Mouse (Mus musculus) cerebellum, adult (tissue): ENCODE measurements around the gene Ano6.

Experiments
- ATAC-seq: cut with Nextera tagmentation; 2 replicates; pipeline ENCODE4 v1.9.2; 2017; ENCODE audit warnings: mild to moderate bottlenecking, moderate library complexity, mixed read lengths; ENCODE audit not compliant: insufficient number of reproducible peaks, low FRiP score, low TSS enrichment

Ano6 gene

GRCm38 (mm10) chr15:95917330-95917729 lies 126.7 kb downstream of the Ano6 start:
- no peak for ATAC-seq

GRCm38 (mm10) chr15:95920047-95920446 lies 129.4 kb downstream of the Ano6 start:
- no peak for ATAC-seq

GRCm38 (mm10) chr15:95921072-95921471 lies 130.4 kb downstream of the Ano6 start:
- no peak for ATAC-seq

- ATAC-seq: no peak
These were observed 131.0 kb downstream of the Ano6 start for GRCm38 (mm10) chr15:95921639-95922038.

- no peak for ATAC-seq
These were observed 131.9 kb downstream of the Ano6 start for GRCm38 (mm10) chr15:95922558-95922957.

- no peak for ATAC-seq
These were observed 134.8 kb downstream of the Ano6 start for GRCm38 (mm10) chr15:95925334-95925986.

- no peak for ATAC-seq
These were observed 138.4 kb downstream of the Ano6 start for GRCm38 (mm10) chr15:95929087-95929486.

GRCm38 (mm10) chr15:95931013-95931775 lies 140.6 kb downstream of the Ano6 start:
- no peak for ATAC-seq

- no peak for ATAC-seq
These were observed 141.7 kb downstream of the Ano6 start for GRCm38 (mm10) chr15:95932358-95932757.

GRCm38 (mm10) chr15:95935141-95935540 lies 144.5 kb downstream of the Ano6 start:
- no peak for ATAC-seq

GRCm38 (mm10) chr15:95943470-95943869 lies 152.8 kb downstream of the Ano6 start:
- no peak for ATAC-seq

GRCm38 (mm10) chr15:95944299-95944698 lies 153.7 kb downstream of the Ano6 start:
- no peak for ATAC-seq

GRCm38 (mm10) chr15:95945951-95946708 lies 155.5 kb downstream of the Ano6 start:
- no peak for ATAC-seq

- ATAC-seq: no peak
These were observed 157.8 kb downstream of the Ano6 start for GRCm38 (mm10) chr15:95948411-95948810.

GRCm38 (mm10) chr15:95949336-95949735 lies 158.7 kb downstream of the Ano6 start:
- ATAC-seq: no peak

- ATAC-seq: no peak
These were observed 160.9 kb downstream of the Ano6 start for GRCm38 (mm10) chr15:95951497-95951896.

- no peak for ATAC-seq
These were observed 166.0 kb downstream of the Ano6 start for GRCm38 (mm10) chr15:95956692-95957091.

GRCm38 (mm10) chr15:95962411-95963123 lies 171.9 kb downstream of the Ano6 start:
- no peak for ATAC-seq

- no peak for ATAC-seq
These were observed 172.5 kb downstream of the Ano6 start for GRCm38 (mm10) chr15:95963124-95963482.

GRCm38 (mm10) chr15:95963533-95964250 lies 173.0 kb downstream of the Ano6 start:
- ATAC-seq: no peak
